Mouse (Mus musculus): ENCODE data around the gene Ift20.

- TF ChIP-seq CTCF (IDR thresholded peaks at IDR 0.05; ENCODE audit: borderline replicate concordance, extremely low read depth, insufficient read depth, insufficient read length) = no peak
- TF ChIP-seq POLR2A (IDR thresholded peaks at IDR 0.05; ENCODE audit: borderline replicate concordance, extremely low read depth, insufficient read depth, insufficient read length, poor library complexity, severe bottlenecking) = no peak
These were observed 13.6 kb upstream of the Ift20 start for GRCm38 (mm10) chr11:78522481-78522997.

Measured in brain, embryonic 14.5 days (tissue).